Mouse (Mus musculus) right cerebral cortex, postnatal 25 days (tissue): ENCODE data around the gene Clta.
"Not testable (repeated sequence)": the region's sequence is repeated elsewhere in the genome, so short reads cannot be mapped to it uniquely, and the experiment has no call there.

ENCODE experiments used
- DNase-seq: peaks from one replicate; pipeline ENCODE4 v3.0.0; 2022

Clta gene

GRCm38 (mm10) chr4:44028303-44029135, 24.3 kb downstream of the Clta start:
- DNase-seq, result peak; percentile 68

GRCm38 (mm10) chr4:44029661-44030066, 25.4 kb downstream of the Clta start:
- DNase-seq, result no peak

DNA sequence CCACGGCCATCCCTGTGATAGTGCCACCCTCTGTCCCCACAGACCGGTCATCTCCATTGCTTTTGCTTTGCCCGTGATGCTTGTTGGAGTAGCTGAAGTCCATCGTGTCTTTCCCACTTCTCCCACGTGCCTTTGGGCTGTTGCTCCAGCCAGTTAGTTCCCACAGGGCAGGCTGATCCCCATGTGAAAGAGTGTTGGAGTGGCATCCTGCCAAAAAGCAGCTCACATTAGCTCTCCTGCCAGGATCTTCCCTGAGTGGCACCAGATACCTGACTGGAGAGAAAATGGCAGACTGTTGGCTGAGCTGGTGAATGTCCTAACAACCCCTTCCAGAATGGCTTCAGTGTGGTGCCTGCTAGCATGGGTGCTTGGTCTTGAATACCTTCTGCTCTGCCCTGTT, 27.3 kb downstream of the Clta start:
- DNase-seq, result peak; percentile 13

GRCm38 (mm10) chr4:44036455-44036854, 32.2 kb downstream of the Clta start:
- no peak for DNase-seq

GRCm38 (mm10) chr4:44040802-44041201, 36.5 kb downstream of the Clta start:
- no peak for DNase-seq

- DNase-seq, result no peak
Observed at GRCm38 (mm10) chr4:44042429-44042828, 38.2 kb downstream of the Clta start.

- not testable (repeated sequence) for DNase-seq
Observed at GRCm38 (mm10) chr4:44043182-44043581, 38.9 kb downstream of the Clta start.

DNA sequence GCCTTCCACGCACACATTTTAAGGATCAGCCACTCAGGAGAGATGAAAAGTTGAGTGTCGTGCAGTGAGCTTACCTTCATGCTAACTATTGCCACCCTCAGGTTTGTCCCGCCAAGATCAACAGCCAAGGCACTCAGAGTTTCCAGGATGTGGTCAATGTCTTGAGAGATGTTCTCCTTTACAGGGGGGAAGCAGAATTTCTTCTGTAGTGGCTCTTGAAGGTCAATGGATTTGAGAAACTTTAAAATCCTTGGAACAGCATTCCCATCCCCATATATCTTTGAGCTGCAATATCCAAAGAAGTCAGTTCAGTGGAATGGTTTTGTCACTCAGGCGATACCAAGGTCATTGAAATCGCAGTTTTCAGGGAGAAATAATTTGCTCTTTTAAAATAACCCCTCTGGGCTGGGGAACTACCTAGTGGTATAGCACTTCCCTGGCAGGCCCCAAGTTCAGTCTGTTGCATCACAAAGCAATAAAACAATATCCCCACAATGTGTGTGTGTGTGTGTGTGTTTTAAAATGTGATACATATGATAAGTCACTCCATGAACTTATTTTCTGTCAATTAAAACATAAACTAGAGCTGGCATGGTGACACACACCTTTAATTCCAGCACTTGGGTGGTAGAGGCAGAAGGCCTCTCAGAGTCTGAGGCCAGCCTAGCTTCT, 40.6 kb downstream of the Clta start:
- no peak for DNase-seq

GRCm38 (mm10) chr4:44046066-44046465, 41.8 kb downstream of the Clta start:
- DNase-seq, result no peak

DNA sequence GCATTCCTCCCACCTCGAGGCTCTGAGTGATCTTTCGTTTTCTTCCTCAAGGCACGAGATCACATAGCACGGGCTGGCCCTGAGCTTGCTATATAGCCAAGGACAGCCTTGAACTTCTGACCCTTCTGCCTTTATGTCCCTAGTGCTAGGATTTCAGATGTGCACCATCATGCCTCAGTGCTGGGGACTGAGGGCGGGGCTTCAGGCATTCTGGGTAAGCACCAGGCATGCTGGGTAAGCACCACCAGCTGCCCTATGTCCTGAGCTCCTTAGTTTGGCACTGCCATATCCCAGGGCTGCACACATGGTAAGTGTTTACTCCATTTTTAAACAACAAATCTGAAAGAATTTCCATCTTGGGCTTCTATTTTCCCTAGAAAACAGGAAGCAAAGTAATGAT, 45.6 kb downstream of the Clta start:
- no peak for DNase-seq

DNA sequence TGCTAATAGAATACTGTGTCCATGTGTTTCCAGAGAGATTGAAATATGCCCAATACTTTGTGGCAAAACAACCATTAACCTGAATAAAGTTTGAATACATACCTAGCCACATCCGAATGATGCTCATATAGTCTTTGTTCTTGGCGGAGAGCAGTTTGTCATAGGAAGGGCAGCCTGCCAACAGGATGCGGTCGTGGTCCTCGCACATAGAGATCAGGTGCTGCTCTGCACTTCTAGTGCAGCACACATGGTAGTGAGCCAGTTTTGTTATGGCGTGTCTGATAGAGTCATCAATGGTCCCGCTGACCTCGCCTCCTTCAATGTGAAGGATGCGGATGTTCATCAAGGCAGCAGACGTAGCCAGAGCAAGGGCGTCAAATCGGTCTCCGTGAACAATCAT, 55.4 kb downstream of the Clta start:
- no peak for DNase-seq

DNA sequence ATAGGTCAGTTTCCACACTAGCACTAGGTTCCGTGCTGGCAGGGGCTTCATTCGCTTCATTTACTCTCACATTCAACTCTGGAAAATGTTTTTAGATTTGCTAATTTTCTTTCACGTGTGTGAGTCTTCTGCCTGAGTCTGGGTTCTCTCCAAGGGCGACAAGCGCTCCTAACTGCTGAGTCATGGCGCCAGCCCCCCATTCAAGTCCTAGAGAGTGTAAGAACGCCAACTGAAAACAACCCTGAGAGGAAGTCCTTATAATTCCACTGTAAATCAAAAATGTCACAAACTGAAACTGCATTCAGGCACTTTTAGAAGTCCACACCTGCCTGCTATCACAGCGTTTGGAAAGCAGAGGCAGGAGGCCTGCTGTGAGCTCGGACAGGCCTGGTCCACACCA, 57.8 kb downstream of the Clta start:
- peak; percentile 20 for DNase-seq

DNA sequence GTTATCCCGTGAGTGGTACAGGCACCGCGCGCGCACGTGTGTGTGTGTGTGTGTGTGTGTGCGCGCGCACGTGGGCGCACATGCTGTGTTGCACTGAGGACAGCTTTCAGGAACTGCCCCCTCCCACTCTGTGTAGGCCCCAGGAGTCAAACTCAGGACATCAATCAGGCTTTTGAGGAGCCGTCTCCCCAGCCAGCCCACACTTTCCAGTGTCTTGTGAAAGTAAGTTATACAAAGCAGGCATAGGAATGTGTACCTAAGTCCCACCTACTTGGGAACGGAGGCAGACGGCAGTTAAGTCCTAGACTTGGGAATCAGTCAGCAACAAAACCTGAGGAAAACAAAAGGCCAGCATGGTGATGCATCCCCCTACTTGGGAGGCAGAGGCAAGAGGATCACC, 58.6 kb downstream of the Clta start:
- no peak for DNase-seq

- peak; percentile 86 for DNase-seq
Observed at GRCm38 (mm10) chr4:44065355-44066025, 61.2 kb downstream of the Clta start.

DNA sequence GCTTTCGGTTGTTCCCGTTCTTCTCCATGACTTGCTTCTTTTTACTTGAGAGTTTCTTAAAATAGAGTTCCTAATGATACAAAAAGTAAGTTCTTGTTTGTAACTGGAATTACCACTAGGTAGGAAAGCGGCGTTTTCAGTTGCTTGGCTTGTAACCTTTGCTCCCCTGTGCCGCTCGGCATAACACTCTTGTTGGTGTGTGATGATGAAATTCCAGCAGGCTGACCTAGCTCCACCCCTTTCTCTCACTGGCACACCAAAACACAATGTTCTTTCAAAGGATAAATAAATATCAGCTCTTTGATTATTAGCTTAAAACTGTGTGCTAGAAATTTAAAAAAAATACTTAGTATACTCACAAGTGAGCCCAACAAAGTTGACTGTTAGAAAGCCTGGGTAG, 62.6 kb downstream of the Clta start:
- no peak for DNase-seq

- DNase-seq, result no peak
Observed at GRCm38 (mm10) chr4:44068736-44069135, 64.5 kb downstream of the Clta start.

- DNase-seq, result no peak
Observed at GRCm38 (mm10) chr4:44069411-44069810, 65.2 kb downstream of the Clta start.

DNA sequence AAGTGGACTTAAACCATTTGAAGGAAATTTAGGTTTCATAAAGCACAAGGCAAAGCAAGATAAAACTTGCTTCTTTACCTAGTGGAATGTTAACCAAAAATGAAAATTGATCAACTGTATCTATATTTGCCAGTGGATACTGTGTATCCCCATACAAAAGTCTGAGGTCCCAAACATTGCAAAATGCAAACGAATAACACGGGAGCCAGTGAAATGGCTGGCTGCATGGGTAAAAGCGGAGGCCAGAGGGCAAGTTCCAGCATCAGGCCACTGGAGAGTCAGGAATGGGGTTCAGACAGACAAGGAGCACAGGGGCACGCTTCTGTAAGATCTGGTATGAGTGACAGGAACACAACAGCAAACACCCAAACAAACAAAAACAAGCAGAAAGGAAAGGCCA, 66.4 kb downstream of the Clta start:
- no peak for DNase-seq

- DNase-seq, result no peak
Observed at GRCm38 (mm10) chr4:44071741-44072145, 67.5 kb downstream of the Clta start.

DNA sequence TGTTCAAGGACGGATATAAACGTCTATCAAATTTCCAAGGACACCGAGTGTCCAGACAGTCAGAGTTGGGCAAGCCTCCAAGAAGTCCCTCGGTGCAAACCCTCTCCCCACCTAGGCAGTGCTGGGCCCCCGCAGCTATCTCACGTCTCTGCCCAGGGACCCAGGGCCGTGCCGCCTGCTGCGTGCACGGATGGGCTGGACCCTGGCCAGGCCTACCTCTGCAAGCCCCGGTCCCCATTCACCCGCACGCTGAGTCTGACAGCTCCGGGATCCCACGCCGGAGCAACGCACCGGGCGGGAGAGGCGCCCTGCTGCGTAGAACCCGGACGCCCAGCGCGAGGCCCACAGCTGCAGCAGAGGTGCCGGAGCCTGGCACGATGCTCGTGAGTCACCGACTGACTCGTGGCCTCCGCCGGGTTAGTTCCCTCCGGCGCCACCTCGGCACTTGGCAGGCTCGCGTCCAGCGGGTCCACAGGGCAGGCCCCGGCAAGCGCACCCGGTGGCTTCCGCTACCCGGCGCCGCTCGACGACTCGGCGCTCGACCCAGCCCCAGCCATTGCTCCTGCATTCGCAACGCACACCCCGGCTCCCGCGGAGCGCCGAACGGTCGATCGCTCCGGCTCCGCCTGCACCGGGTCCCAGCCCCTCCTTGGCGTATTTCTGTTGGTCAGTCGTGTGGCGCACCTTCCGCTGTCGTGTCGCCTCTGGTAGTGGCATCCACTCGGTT, 68.1 kb downstream of the Clta start:
- peak; percentile 92 for DNase-seq

- no peak for DNase-seq
Observed at GRCm38 (mm10) chr4:44072873-44073441, 68.7 kb downstream of the Clta start.

DNA sequence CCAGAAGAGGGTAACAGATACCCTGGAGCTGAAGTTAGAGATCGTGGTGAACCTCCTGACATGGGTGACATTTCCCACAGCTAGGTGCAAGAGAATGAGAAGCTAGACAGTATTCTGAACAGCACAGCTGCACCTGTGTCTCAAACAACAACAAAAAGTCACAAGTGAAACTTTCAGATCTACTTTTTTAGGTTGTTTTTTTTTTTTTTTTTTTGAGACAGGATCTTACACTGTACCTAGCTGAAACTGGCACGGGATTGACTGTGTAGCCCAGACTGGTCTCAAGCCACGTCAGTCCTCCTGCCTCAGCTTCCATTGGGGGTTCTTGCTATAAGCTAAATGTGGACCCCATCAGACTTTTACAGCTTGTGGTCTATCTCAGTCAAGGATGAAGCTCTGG, 69.5 kb downstream of the Clta start:
- DNase-seq, result no peak

DNA sequence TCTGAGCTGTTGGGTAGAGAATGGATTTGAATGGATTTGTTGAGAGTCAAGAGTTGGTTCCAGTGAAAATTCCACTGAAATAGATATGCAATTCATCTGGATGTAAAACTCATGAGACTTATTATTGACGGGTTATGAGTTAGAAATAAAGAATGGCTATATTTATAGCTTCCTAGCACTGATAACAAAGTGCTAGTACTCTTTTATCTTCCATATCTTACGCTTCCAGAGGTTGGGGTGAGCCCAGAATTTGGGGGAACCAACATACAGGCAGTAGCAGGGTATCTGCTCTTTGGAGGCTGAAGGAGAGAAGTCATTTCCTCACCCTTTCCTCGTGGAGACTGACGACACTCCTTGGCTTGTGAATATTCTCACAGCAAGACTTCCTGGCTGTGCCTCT, 70.2 kb downstream of the Clta start:
- no peak for DNase-seq
